Mouse (Mus musculus) kidney, adult 2 months (tissue): ENCODE measurements at regions not wholly inside any gene's neighbourhood (a gene's known extent, or its start where the extent isn't known, plus 50 kb on each side); places are given as distances from the start of the nearest gene placed in this dataset.

ENCODE experiments used
- DNase-seq: peaks from one replicate; pipeline ENCODE4 v3.0.0; 2021
- H3K27ac ChIP-seq: fragments of 200-500 bp; 2 replicates; pipeline ENCODE4 v1.5.1; 2012; ENCODE audit warnings: low read depth, low read length, control low read depth, inconsistent platforms; ENCODE audit not compliant: insufficient read depth
- H3K27me3 ChIP-seq: fragments of 200-500 bp; replicated peaks from 2 replicates; pipeline ENCODE4 v1.6.1; 2012; ENCODE audit warnings: mild to moderate bottlenecking, moderate library complexity, low read length, inconsistent platforms; ENCODE audit not compliant: control insufficient read depth, insufficient read depth
- H3K36me3 ChIP-seq: fragments of 200-500 bp; 2 replicates; pipeline ENCODE4 v1.6.1; 2012; ENCODE audit warnings: mild to moderate bottlenecking, moderate library complexity, low read length, inconsistent platforms; ENCODE audit not compliant: control insufficient read depth, insufficient read depth
- H3K4me1 ChIP-seq: fragments of 200-500 bp; 2 replicates; pipeline ENCODE4 v1.6.1; 2011; ENCODE audit warnings: low read length; ENCODE audit not compliant: control insufficient read depth, insufficient read depth
- H3K4me3 ChIP-seq: fragments of 200-500 bp; 2 replicates; pipeline ENCODE4 v1.5.1; 2011; ENCODE audit warnings: mild to moderate bottlenecking, low read depth, low read length, control low read depth; ENCODE audit not compliant: insufficient read depth
- CTCF ChIP-seq: fragments of 200-500 bp; conservative IDR thresholded peaks from 2 replicates; pipeline ENCODE4 v1.5.1; 2011; ENCODE audit warnings: low read depth, mild to moderate bottlenecking, control low read depth, low read length, moderate library complexity, mixed read lengths; ENCODE audit not compliant: insufficient read depth, insufficient read length
- POLR2A ChIP-seq: fragments of 200-500 bp; IDR thresholded peaks from one replicate; pipeline ENCODE4 v1.6.1; 2011; ENCODE audit warnings: low read depth, low read length, control low read depth
- WGBS: fragments of 180-500 bp; shearing (Covaris S2); methylation state at CpG from one replicate; pipeline ENCODE4 v1.1.7; 2018; 5-methylcytosine and 5-hydroxymethylcytosine counted together

GRCm38 (mm10) chr10:118087570-118088340 is 53.9 kb upstream of the Mdm1 start:
- no peaks in the 10 kb centered on the region for H3K4me1 ChIP-seq
- no peak overlapping the region for H3K27ac ChIP-seq
- H3K4me3 ChIP-seq = no peak overlapping the region
- WGBS = 35% methylated on average over 12 of the region's 12 CpGs
- DNase-seq = no peak
- TF ChIP-seq CTCF = no peak
- H3K36me3 ChIP-seq = no peaks in the 10 kb centered on the region
- no peaks in the 10 kb centered on the region; the same call in 1 of the 2 replicates for H3K27me3 ChIP-seq

DNA sequence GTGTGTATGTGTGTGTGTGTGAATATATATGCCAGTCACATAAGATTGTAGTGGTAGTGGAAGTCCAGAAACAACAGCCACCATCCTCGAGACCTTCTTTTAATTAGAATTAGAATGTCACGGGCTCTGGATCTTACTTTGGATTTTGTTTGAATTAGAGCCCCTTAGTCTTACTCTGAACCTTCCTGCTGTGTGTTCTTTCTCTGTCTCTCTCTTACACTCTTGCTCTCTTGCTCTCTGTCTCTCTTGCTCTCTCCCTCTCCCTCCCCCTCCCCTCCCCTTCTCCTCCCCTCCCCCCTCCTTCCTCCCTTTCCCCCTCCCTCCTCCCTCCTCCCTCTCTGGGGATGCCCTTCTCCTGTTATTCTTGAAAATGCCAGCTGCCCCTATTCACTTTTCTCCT is 53.1 kb upstream of the Mdm1 start:
- DNase-seq = no peak
- no peak overlapping the region for H3K4me3 ChIP-seq
- no peaks in the 10 kb centered on the region for H3K36me3 ChIP-seq
- H3K27me3 ChIP-seq = no peaks in the 10 kb centered on the region; the same call in 1 of the 2 replicates
- no peak overlapping the region for H3K27ac ChIP-seq
- WGBS = 48% methylated on average over 2 of the region's 2 CpGs
- no peaks in the 10 kb centered on the region for H3K4me1 ChIP-seq
- no peak for TF ChIP-seq CTCF
- no peak for TF ChIP-seq POLR2A

GRCm38 (mm10) chr10:118089879-118090278 is 51.7 kb upstream of the Mdm1 start:
- DNase-seq = no peak
- TF ChIP-seq CTCF (no peak), POLR2A (no peak)
- no peaks in the 10 kb centered on the region; the same call in 1 of the 2 replicates for H3K27me3 ChIP-seq
- H3K36me3 ChIP-seq = no peaks in the 10 kb centered on the region
- 85% methylated on average over 6 of the region's 6 CpGs for WGBS
- H3K4me3 ChIP-seq = no peak overlapping the region
- H3K4me1 ChIP-seq = no peaks in the 10 kb centered on the region
- no peak overlapping the region for H3K27ac ChIP-seq

DNA sequence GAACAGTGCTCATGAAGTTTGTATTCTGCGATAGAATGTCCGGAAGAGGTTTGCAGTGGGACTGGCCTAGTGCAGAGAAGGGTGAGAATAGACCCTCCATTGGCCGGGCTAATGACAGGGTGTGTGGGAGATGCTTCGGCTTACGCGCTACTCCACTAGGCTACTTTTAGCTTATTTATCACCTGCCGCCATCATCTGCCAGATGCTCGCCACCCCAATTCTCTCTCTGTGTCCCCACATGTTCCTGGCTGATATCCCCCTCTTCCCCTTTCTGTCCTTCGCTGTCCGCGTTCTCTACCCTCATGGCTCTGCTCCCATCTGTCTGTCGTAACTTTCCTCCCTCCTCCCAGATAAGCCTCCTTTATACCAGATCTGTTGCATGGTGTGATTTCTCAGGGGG is 50.1 kb upstream of the Mdm1 start:
- Histone ChIP-seq H3K4me3 (no peak overlapping the region), H3K27me3 (no peaks in the 10 kb centered on the region), H3K4me1 (no peaks in the 10 kb centered on the region), H3K27ac (no peak overlapping the region), H3K36me3 (no peaks in the 10 kb centered on the region)
- DNase-seq = no peak
- TF ChIP-seq POLR2A (no peak), CTCF (no peak)
- WGBS = 92% methylated on average over 12 of the region's 12 CpGs
